Mouse (Mus musculus) megakaryocyte, embryonic 14.5 days (primary cell): ENCODE measurements around the gene Unc5b. TPM values are rescaled to one million over a fixed set of nuclear protein-coding genes. Genes with fewer than 3 reads are reported as not detected.

Experiments
- H3K27me3 ChIP-seq: replicated peaks from 2 replicates; pipeline ENCODE3; 2012; ENCODE audit warnings: inconsistent platforms
- H3K36me3 ChIP-seq: replicated peaks from 2 replicates; pipeline ENCODE3; 2012; ENCODE audit warnings: low read length, inconsistent platforms, mixed read lengths
- H3K4me1 ChIP-seq: 2 replicates; pipeline ENCODE4 v1.6.1; 2012; ENCODE audit warnings: inconsistent platforms
- H3K4me3 ChIP-seq: replicated peaks from 2 replicates; pipeline ENCODE3; 2012; ENCODE audit warnings: moderate library complexity, mild to moderate bottlenecking, inconsistent platforms
- H3K9me3 ChIP-seq: 2 replicates; pipeline ENCODE4 v1.6.1; 2012; ENCODE audit warnings: inconsistent platforms
- FLI1 ChIP-seq: IDR thresholded peaks from 2 replicates; pipeline ENCODE4 v1.6.1; 2012; ENCODE audit warnings: low read length, inconsistent platforms, mixed read lengths
- GATA1 ChIP-seq: IDR thresholded peaks from 3 replicates; pipeline ENCODE4 v1.6.1; 2012; ENCODE audit warnings: mixed read lengths, low read length, inconsistent platforms, borderline replicate concordance
- polyA plus RNA-seq: library from polyadenylated mRNA; stranded (reverse); fragments of >175 nt; gene quantifications from 2 replicates; pipeline ENCODE4 v1.2.3, GENCODE M21; 2012; ENCODE audit warnings: low replicate concordance; ENCODE audit not compliant: insufficient read depth

The Unc5b gene
- polyA plus RNA-seq, 1 experiment = 0.02 TPM

GRCm38 (mm10) chr10:60732397-60732861 is 99.0 kb downstream of the Unc5b start:
- Histone ChIP-seq H3K9me3 (no peaks in the 10 kb centered on the region), H3K27me3 (no peaks in the 10 kb centered on the region), H3K4me3 (no peak overlapping the region), H3K4me1 (peaks cover 32% of the 10 kb centered on the region), H3K36me3 (peaks cover 19% of the 10 kb centered on the region)
- TF ChIP-seq FLI1 = no peak
- no peak for TF ChIP-seq GATA1

GRCm38 (mm10) chr10:60731742-60732141 is 99.6 kb downstream of the Unc5b start:
- Histone ChIP-seq H3K9me3 (no peaks in the 10 kb centered on the region), H3K4me3 (no peak overlapping the region), H3K27me3 (no peaks in the 10 kb centered on the region), H3K36me3 (peaks cover 19% of the 10 kb centered on the region), H3K4me1 (peaks cover 36% of the 10 kb centered on the region)
- TF ChIP-seq FLI1 (no peak), GATA1 (no peak)

GRCm38 (mm10) chr10:60727301-60727700 is 104.1 kb downstream of the Unc5b start:
- Histone ChIP-seq H3K4me3 (no peak overlapping the region), H3K4me1 (peaks cover 32% of the 10 kb centered on the region), H3K27me3 (no peaks in the 10 kb centered on the region), H3K9me3 (no peaks in the 10 kb centered on the region), H3K36me3 (peaks cover 25% of the 10 kb centered on the region)
- TF ChIP-seq FLI1 (no peak), GATA1 (no peak)

GRCm38 (mm10) chr10:60726896-60727295 is 104.5 kb downstream of the Unc5b start:
- peaks cover 25% of the 10 kb centered on the region for H3K36me3 ChIP-seq
- H3K27me3 ChIP-seq = no peaks in the 10 kb centered on the region
- TF ChIP-seq GATA1 (no peak), FLI1 (no peak)
- peaks cover 28% of the 10 kb centered on the region for H3K4me1 ChIP-seq
- no peak overlapping the region for H3K4me3 ChIP-seq
- H3K9me3 ChIP-seq = no peaks in the 10 kb centered on the region

GRCm38 (mm10) chr10:60724496-60724895 is 106.9 kb downstream of the Unc5b start:
- Histone ChIP-seq H3K27me3 (no peaks in the 10 kb centered on the region), H3K4me1 (peaks cover 12% of the 10 kb centered on the region), H3K36me3 (peaks cover 40% of the 10 kb centered on the region), H3K9me3 (no peaks in the 10 kb centered on the region), H3K4me3 (no peak overlapping the region)
- TF ChIP-seq GATA1 = no peak
- TF ChIP-seq FLI1 = no peak

GRCm38 (mm10) chr10:60723345-60723744 is 108.0 kb downstream of the Unc5b start:
- H3K4me3 ChIP-seq = no peak overlapping the region
- TF ChIP-seq FLI1 (no peak), GATA1 (no peak)
- no peaks in the 10 kb centered on the region for H3K27me3 ChIP-seq
- peaks cover 50% of the 10 kb centered on the region for H3K36me3 ChIP-seq
- peaks cover 8% of the 10 kb centered on the region for H3K9me3 ChIP-seq
- H3K4me1 ChIP-seq = peaks cover 7% of the 10 kb centered on the region

- Histone ChIP-seq H3K4me1 (no peaks in the 10 kb centered on the region; the same call in 1 of the 2 replicates), H3K4me3 (no peak overlapping the region), H3K27me3 (no peaks in the 10 kb centered on the region), H3K36me3 (peaks cover 45% of the 10 kb centered on the region), H3K9me3 (peaks cover 8% of the 10 kb centered on the region)
- no peak for TF ChIP-seq GATA1
- TF ChIP-seq FLI1 = no peak
Observed at GRCm38 (mm10) chr10:60721640-60722039, 109.7 kb downstream of the Unc5b start.

- TF ChIP-seq FLI1 (no peak), GATA1 (no peak)
- H3K9me3 ChIP-seq = peaks cover 20% of the 10 kb centered on the region
- peaks cover 55% of the 10 kb centered on the region for H3K36me3 ChIP-seq
- H3K27me3 ChIP-seq = no peaks in the 10 kb centered on the region
- no peaks in the 10 kb centered on the region for H3K4me1 ChIP-seq
- H3K4me3 ChIP-seq = no peak overlapping the region
Observed at GRCm38 (mm10) chr10:60720461-60720860, 110.9 kb downstream of the Unc5b start.

GRCm38 (mm10) chr10:60718491-60718890 is 112.9 kb downstream of the Unc5b start:
- no peak for TF ChIP-seq FLI1
- no peak for TF ChIP-seq GATA1
- Histone ChIP-seq H3K9me3 (peaks cover 36% of the 10 kb centered on the region), H3K4me3 (no peak overlapping the region), H3K4me1 (no peaks in the 10 kb centered on the region), H3K36me3 (peaks cover 56% of the 10 kb centered on the region), H3K27me3 (no peaks in the 10 kb centered on the region)

GRCm38 (mm10) chr10:60716449-60716848 is 114.9 kb downstream of the Unc5b start:
- Histone ChIP-seq H3K36me3 (peaks cover 57% of the 10 kb centered on the region), H3K27me3 (no peaks in the 10 kb centered on the region), H3K9me3 (peaks cover 53% of the 10 kb centered on the region), H3K4me1 (no peaks in the 10 kb centered on the region), H3K4me3 (no peak overlapping the region)
- TF ChIP-seq GATA1 (no peak), FLI1 (no peak)

Other genes with a start within 250 kb of the Unc5b start
- gene Cdh23, start 135.1 kb downstream of the Unc5b start, polyA plus RNA-seq = 4.6 and 9.2 TPM in 2 replicates
- 1.1 and 1.6 TPM in 2 replicates for gene Slc29a3, start 78.8 kb downstream of the Unc5b start, polyA plus RNA-seq